Mouse (Mus musculus) heart, embryonic 16.5 days (tissue): ENCODE measurements around the gene Gm20721. TPM values are rescaled to one million over a fixed set of nuclear protein-coding genes. Genes with fewer than 3 reads are reported as not detected.

Experiments used
- ATAC-seq: fragments of 200-750 bp; cut with Nextera tagmentation; replicated peaks from 2 replicates; pipeline ENCODE4 v1.8.0; 2017; ENCODE audit warnings: moderate number of reproducible peaks; ENCODE audit not compliant: insufficient read depth, low FRiP score; ENCODE audit errors: extremely low read depth
- H3K27ac ChIP-seq: fragments of 300-500 bp; sonication (generic); 2 replicates; pipeline ENCODE4 v1.5.1; 2014; ENCODE audit warnings: mild to moderate bottlenecking, low read length, control low read depth, moderate library complexity
- H3K27me3 ChIP-seq: fragments of 300-500 bp; sonication (generic); 2 replicates; pipeline ENCODE4 v1.6.1; 2014; ENCODE audit warnings: low read length, mixed read lengths; ENCODE audit not compliant: control insufficient read depth, insufficient read depth
- H3K36me3 ChIP-seq: fragments of 300-500 bp; sonication (generic); 2 replicates; pipeline ENCODE4 v1.6.1; 2014; ENCODE audit not compliant: control insufficient read depth, insufficient read depth
- H3K4me1 ChIP-seq: fragments of 300-500 bp; sonication (generic); 2 replicates; pipeline ENCODE4 v1.6.1; 2014; ENCODE audit warnings: low read length, mixed read lengths; ENCODE audit not compliant: control insufficient read depth, insufficient read depth
- H3K4me2 ChIP-seq: fragments of 300-500 bp; sonication (generic); 2 replicates; pipeline ENCODE4 v1.6.1; 2014; ENCODE audit warnings: low read depth, mild to moderate bottlenecking, control low read depth, low read length
- H3K4me3 ChIP-seq: fragments of 300-500 bp; sonication (generic); 2 replicates; pipeline ENCODE4 v1.5.1; 2014; ENCODE audit warnings: mild to moderate bottlenecking, control low read depth, low read length
- H3K9ac ChIP-seq: fragments of 300-500 bp; sonication (generic); 2 replicates; pipeline ENCODE4 v1.6.1; 2014; ENCODE audit warnings: low read length, control low read depth
- H3K9me3 ChIP-seq: fragments of 300-500 bp; sonication (generic); replicated peaks from 2 replicates; pipeline ENCODE4 v1.6.1; 2016; ENCODE audit warnings: low read length; ENCODE audit not compliant: control insufficient read depth
- WGBS: fragments of 180-500 bp; shearing (Covaris S2); extraction: QIAGEN DNeasy Blood & Tissue Kit; methylation state at CpG from one replicate; pipeline ENCODE4 v1.1.7; 2014; 5-methylcytosine and 5-hydroxymethylcytosine counted together
- polyA plus RNA-seq: library from polyadenylated mRNA; unstranded; fragments of >200 nt; fragmentation: Nextera tagmentation; extraction: Ambion mirVana; gene quantifications from 2 replicates; pipeline ENCODE4 v1.2.1, GENCODE M21; 2015

The Gm20721 gene
- polyA plus RNA-seq, 1 experiment from 2014 or later: 41.6 TPM

DNA sequence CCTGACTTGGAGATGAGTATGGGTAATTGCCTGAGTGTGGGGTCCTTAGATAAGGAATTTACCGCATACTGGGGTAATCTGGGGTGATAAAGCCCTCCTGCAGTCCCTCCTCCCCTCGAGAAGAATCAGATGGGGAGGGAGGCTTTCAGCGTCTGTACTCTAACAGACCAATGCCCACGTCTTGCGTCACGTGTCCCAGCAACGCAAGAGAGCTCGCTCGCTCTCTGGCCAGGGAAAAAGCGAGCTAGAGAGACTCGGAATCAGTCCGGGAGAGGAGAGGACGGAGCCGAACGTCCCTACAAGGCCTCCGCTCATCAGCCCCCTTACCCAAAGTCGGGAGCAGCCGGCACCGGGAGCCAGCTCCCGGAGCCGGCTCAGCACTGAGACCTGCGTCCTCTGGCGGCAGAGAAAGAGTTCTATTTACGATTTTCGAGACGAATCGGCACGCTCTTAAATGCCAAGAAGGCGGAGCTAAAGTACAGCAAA lies 49.4 kb downstream of the Gm20721 start:
- Histone ChIP-seq H3K4me2 (peak overlapping the region; percentile 44), H3K4me1 (peaks cover 16% of the 10 kb centered on the region), H3K27me3 (peaks cover 17% of the 10 kb centered on the region), H3K27ac (no peak overlapping the region), H3K36me3 (peaks cover 5% of the 10 kb centered on the region; the same call in 1 of the 2 replicates), H3K9me3 (peaks cover 58% of the 10 kb centered on the region), H3K9ac (no peak overlapping the region), H3K4me3 (peak overlapping the region; percentile 34)
- ATAC-seq: no peak
- 50% methylated on average over 29 of the region's 29 CpGs for WGBS

DNA sequence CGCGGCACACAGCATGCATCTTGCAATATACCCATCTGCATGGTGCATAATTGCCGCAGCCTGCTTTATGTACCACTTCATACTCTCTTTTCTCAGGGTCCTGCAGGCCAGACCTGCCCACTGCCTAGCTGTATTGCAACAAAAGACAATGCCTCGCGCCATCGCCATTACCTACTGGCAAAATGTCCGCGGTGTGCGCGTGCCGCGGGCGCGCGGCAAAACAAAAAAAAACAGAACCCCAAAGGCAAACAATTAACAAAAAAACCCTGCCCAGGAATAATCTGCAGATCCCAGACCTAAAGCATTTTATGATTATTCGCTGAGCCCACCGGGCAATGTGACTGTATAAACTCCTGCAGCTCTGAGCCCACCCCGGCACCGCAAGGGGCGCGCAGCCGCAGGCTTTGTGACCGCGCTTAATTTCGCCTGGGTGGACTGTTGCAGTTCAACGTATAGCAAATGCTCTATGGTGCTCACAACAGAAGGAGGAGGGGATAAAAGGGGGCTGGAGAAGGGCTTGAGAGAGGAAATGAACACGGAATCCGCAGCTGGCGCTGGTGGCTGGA lies 50.5 kb downstream of the Gm20721 start:
- Histone ChIP-seq H3K4me3 (peak overlapping the region; percentile 73), H3K4me2 (peak overlapping the region; percentile 61), H3K27ac (0 out of 2 replicates have a peak overlapping the region, but pooled peaks have one; percentile 4), H3K9ac (peak overlapping the region; percentile 35; the same call in 1 of the 2 replicates), H3K9me3 (peaks cover 58% of the 10 kb centered on the region), H3K27me3 (peaks cover 17% of the 10 kb centered on the region), H3K4me1 (peaks cover 25% of the 10 kb centered on the region), H3K36me3 (peaks cover 5% of the 10 kb centered on the region; the same call in 1 of the 2 replicates)
- no peak for ATAC-seq
- 48% methylated on average over 29 of the region's 29 CpGs for whole genome bisulfite sequencing

DNA sequence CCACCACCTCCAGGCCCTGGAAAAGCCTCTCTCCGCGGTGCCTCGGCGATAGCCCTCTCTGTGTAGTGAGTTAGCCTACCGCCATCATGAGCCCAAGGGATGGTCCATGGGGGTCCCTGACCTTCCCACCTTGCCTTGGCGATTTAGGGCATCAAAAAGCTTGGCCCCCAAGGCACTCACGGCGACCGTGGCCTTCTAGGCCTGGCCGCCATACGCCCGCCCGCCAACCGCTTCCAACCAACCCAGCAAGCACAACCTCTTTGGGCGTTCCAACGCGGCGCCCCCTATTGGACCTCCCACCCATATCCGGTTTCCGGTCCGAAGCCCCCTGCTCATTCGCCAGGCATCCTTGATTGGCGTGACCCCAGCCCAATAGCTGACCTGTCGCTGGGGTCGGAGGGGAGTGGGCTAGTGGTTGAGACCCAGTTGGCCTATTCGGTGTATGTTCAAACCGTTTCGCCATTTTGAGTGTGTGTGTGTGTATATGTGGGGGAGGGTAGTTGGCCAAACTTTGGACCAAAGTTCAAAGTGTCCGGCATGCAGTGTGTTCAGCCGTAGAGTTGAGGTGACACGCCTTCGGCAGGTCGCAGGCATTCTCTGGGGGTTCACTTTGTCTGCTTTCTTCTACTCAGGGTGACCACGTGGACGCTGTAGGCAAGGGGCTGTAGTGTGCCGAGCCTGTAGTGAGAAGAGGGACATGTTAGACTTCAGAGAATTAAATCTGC lies 51.2 kb downstream of the Gm20721 start:
- Histone ChIP-seq H3K27me3 (peaks cover 16% of the 10 kb centered on the region), H3K9me3 (peaks cover 54% of the 10 kb centered on the region), H3K4me2 (peak overlapping the region; percentile 61), H3K9ac (peak overlapping the region; percentile 81), H3K4me1 (peaks cover 25% of the 10 kb centered on the region), H3K4me3 (peak overlapping the region; percentile 73), H3K27ac (peak overlapping the region; percentile 83), H3K36me3 (peaks cover 5% of the 10 kb centered on the region; the same call in 1 of the 2 replicates)
- peak; percentile 84 for ATAC-seq
- WGBS: 43% methylated on average over 36 of the region's 36 CpGs

DNA sequence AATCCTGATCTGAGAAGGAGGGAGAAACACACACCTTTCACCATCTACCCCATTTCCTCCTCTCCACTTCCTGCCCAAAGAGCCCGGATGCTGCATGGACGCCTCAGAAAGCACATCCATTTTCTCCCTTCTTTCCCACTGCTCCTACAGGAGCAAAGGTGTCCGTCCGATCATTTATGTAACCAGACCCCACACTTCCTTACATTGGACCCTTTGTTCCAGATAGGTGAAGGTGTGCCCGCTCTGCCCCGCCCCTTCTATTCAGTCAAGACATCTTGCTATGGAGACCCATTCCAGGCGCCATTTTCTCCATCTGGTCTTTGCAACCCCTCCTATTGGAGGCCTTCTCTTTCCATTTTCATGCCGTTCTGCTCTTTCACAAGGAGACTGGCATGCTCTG lies 52.1 kb downstream of the Gm20721 start:
- H3K9ac ChIP-seq: peak overlapping the region; percentile 81
- peak overlapping the region; percentile 73 for H3K4me3 ChIP-seq
- H3K9me3 ChIP-seq: peaks cover 45% of the 10 kb centered on the region
- 0 out of 2 replicates have a peak, but pooled peaks cover 2% of the 10 kb centered on the region for H3K36me3 ChIP-seq
- H3K27me3 ChIP-seq: peaks cover 12% of the 10 kb centered on the region
- peak overlapping the region; percentile 83 for H3K27ac ChIP-seq
- WGBS: 50% methylated on average over 8 of the region's 8 CpGs
- H3K4me1 ChIP-seq: peaks cover 25% of the 10 kb centered on the region
- ATAC-seq: no peak
- H3K4me2 ChIP-seq: peak overlapping the region; percentile 61

DNA sequence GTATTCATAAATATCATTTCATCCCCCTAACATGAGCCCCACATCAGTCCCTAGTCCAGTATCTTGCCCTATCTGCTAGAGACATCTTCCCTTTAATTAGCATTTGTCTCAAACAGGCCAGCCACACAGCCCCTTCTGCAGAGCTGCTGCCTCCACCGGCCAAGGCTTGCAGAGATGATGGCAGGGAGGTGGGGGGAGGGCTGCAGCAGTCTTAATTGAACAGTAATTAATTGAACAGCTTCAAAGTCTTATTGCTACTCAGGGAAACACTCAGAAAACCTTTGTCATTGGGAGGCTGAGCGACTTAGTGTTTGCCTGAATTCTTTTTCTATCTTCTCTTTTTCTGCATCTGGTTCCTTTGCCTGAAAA lies 54.9 kb downstream of the Gm20721 start:
- Histone ChIP-seq H3K4me3 (peak overlapping the region; percentile 20; the same call in 1 of the 2 replicates), H3K36me3 (peaks cover 8% of the 10 kb centered on the region), H3K27ac (no peak overlapping the region), H3K27me3 (peaks cover 7% of the 10 kb centered on the region), H3K4me1 (peaks cover 22% of the 10 kb centered on the region), H3K9ac (peak overlapping the region; percentile 30; the same call in 1 of the 2 replicates), H3K4me2 (peak overlapping the region; percentile 54), H3K9me3 (peaks cover 19% of the 10 kb centered on the region)
- WGBS: 50% methylated on average over 2 of the region's 2 CpGs
- no peak for ATAC-seq

DNA sequence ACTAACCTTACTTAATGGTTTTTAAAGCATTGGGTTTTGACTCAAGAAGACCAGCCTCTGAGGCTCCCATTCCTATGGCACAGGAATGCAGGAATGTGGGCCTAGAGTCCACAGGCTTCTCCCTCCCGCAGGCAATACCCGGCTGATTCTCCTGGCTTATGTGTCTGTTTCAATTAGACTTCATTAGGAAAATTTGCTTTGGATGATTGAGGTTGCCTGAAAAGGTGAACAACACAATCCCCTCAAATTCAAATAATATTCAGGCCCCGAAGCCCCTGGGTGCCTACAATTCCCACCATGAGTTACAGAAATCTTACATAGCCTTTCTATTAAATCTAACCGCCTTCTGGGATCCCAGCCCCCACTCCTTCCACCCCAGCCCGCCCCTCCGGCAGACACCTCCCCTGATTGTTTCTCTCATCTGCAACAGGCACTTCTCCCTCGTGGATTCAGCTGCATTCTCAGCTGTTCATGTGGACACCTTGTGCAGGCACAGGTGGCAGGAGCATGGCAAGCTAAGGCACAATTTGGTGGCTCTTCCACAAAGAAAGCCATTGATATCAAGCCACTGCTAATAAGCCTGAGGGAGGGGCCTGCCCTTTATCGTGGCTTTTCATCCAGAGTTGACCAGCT lies 55.4 kb downstream of the Gm20721 start:
- H3K4me3 ChIP-seq: peak overlapping the region; percentile 20; the same call in 1 of the 2 replicates
- peaks cover 17% of the 10 kb centered on the region for H3K9me3 ChIP-seq
- no peak overlapping the region for H3K27ac ChIP-seq
- peak overlapping the region; percentile 54 for H3K4me2 ChIP-seq
- H3K36me3 ChIP-seq: peaks cover 13% of the 10 kb centered on the region
- H3K9ac ChIP-seq: peak overlapping the region; percentile 30; the same call in 1 of the 2 replicates
- no peak for ATAC-seq
- 62% methylated on average over 8 of the region's 8 CpGs for WGBS
- H3K27me3 ChIP-seq: peaks cover 12% of the 10 kb centered on the region
- H3K4me1 ChIP-seq: peaks cover 22% of the 10 kb centered on the region

DNA sequence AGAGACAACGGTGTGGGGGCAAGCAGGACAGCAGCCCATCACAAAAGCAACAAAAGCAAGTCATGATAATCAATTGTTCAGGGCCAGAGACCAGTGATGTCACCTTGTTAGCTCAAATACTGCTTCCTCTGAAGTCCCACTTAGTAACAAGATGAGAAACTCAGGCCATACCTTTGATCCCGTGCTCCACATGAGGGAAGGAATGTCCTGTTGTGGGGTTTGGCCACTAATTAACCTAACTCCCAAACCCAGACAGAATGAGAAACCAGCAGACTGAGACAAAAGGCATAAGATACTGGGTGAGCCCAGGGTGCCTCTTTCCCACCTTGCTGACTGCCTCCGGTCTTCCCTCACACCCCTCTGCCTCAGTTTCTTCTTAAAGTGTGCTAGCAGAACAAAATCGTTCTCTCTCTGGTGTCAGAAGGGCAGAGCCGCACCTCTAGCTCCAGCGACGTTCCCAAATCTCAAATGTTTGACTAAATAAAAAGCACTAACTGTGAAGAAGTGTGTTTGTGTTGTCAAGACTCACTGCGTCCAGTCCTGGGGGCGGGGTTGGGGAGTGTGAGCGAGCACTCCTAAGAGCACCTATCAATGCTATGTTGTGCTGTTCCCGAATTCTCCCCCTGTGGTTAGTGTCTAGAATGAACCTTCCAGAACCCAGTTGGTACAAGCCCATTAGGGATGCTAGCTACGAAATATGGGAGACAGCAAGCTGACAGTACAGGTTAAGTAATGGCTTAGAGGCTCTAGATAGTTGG lies 57.7 kb downstream of the Gm20721 start:
- Histone ChIP-seq H3K4me2 (no peak overlapping the region), H3K27me3 (peaks cover 33% of the 10 kb centered on the region), H3K9me3 (peaks cover 21% of the 10 kb centered on the region), H3K4me1 (peaks cover 22% of the 10 kb centered on the region), H3K9ac (no peak overlapping the region), H3K36me3 (peaks cover 35% of the 10 kb centered on the region), H3K4me3 (no peak overlapping the region), H3K27ac (no peak overlapping the region)
- ATAC-seq: no peak
- WGBS: 46% methylated on average over 12 of the region's 12 CpGs

DNA sequence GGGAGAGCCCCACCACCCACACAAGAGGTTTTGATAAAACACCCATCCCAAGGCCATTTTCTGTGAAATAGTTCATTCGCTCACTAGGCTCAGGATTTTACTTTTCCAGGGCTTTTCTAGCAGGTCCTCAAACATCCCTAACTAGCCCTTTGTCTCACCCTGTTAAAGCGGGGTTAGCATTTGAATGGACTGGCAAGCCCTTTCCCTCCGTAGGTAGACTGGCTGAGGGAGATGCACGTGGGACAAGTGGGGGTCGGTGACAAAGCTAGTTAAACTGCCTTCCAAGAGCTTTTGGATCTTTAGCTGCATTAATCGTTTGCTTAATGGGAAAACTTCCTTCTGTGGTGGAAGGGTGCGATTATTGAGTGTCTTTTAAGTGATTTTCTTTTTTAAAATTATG lies 58.6 kb downstream of the Gm20721 start:
- Histone ChIP-seq H3K4me1 (peaks cover 15% of the 10 kb centered on the region), H3K9ac (no peak overlapping the region), H3K27ac (no peak overlapping the region), H3K4me3 (no peak overlapping the region), H3K9me3 (peaks cover 21% of the 10 kb centered on the region), H3K36me3 (peaks cover 41% of the 10 kb centered on the region), H3K4me2 (no peak overlapping the region), H3K27me3 (peaks cover 33% of the 10 kb centered on the region)
- WGBS: 40% methylated on average over 7 of the region's 7 CpGs
- no peak for ATAC-seq
